Mouse (Mus musculus): ENCODE measurements around the gene Ano10. TPM values are rescaled to one million over a fixed set of nuclear protein-coding genes. Genes with fewer than 3 reads are reported as not detected.

Gene Ano10
- total and polyA plus RNA-seq, 2 experiments from 2014 or later = 29.9 to 33.0 TPM

GRCm38 (mm10) chr9:122309013-122309980 is 15.1 kb upstream of the Ano10 start:
- ATAC-seq (ENCODE audit: low FRiP score) (no peak), DNase-seq (ENCODE audit: low spot score) (no peak)
- Histone ChIP-seq H3K36me3 (ENCODE audit: insufficient read depth, low read length) (no peaks in the 10 kb centered on the region), H3K9me3 (ENCODE audit: low read length) (no peaks in the 10 kb centered on the region), H3K4me2 (ENCODE audit: low read depth, low read length, poor library complexity, severe bottlenecking) (no peak overlapping the region), H3K4me3 (ENCODE audit: low read depth, low read length) (no peak overlapping the region), H3K4me1 (ENCODE audit: insufficient read depth, low read length) (no peaks in the 10 kb centered on the region), H3K27ac (ENCODE audit: low read depth, low read length) (no peak overlapping the region), H3K9ac (replicated peaks; ENCODE audit: low read length, poor library complexity, severe bottlenecking) (no peak overlapping the region), H3K27me3 (ENCODE audit: insufficient read depth, low read length) (no peaks in the 10 kb centered on the region)
- TF ChIP-seq CTCF (IDR thresholded peaks at IDR 0.05) = no peak
- WGBS = 80% methylated on average over 14 of the region's 14 CpGs

GRCm38 (mm10) chr9:122305302-122305701 is 11.1 kb upstream of the Ano10 start:
- no peaks in the 10 kb centered on the region for H3K9me3 ChIP-seq (ENCODE audit: low read length)
- DNase-seq (ENCODE audit: low spot score) (no peak), ATAC-seq (ENCODE audit: low FRiP score) (no peak)
- no peak for TF ChIP-seq CTCF (IDR thresholded peaks at IDR 0.05)
- H3K27me3 ChIP-seq (ENCODE audit: insufficient read depth, low read length) = no peaks in the 10 kb centered on the region
- no peak overlapping the region for H3K4me3 ChIP-seq (ENCODE audit: low read depth, low read length)
- H3K36me3 ChIP-seq (ENCODE audit: insufficient read depth, low read length) = no peaks in the 10 kb centered on the region
- no peaks in the 10 kb centered on the region for H3K4me1 ChIP-seq (ENCODE audit: insufficient read depth, low read length)
- WGBS = 76% methylated on average over 3 of the region's 3 CpGs
- H3K4me2 ChIP-seq (ENCODE audit: low read depth, low read length, poor library complexity, severe bottlenecking) = no peak overlapping the region
- H3K9ac ChIP-seq (replicated peaks; ENCODE audit: low read length, poor library complexity, severe bottlenecking) = no peak overlapping the region
- H3K27ac ChIP-seq (ENCODE audit: low read depth, low read length) = no peak overlapping the region

- 96% methylated on average over 5 of the region's 5 CpGs for WGBS
- H3K9ac ChIP-seq (replicated peaks; ENCODE audit: low read length, poor library complexity, severe bottlenecking) = no peak overlapping the region
- no peaks in the 10 kb centered on the region for H3K4me1 ChIP-seq (ENCODE audit: insufficient read depth, low read length)
- H3K27ac ChIP-seq (ENCODE audit: low read depth, low read length) = no peak overlapping the region
- no peak overlapping the region for H3K4me2 ChIP-seq (ENCODE audit: low read depth, low read length, poor library complexity, severe bottlenecking)
- ATAC-seq (ENCODE audit: low FRiP score) (no peak), DNase-seq (ENCODE audit: low spot score) (no peak)
- H3K27me3 ChIP-seq (ENCODE audit: insufficient read depth, low read length) = no peaks in the 10 kb centered on the region
- no peaks in the 10 kb centered on the region for H3K36me3 ChIP-seq (ENCODE audit: insufficient read depth, low read length)
- no peak overlapping the region for H3K4me3 ChIP-seq (ENCODE audit: low read depth, low read length)
- TF ChIP-seq CTCF (IDR thresholded peaks at IDR 0.05) = no peak
- no peaks in the 10 kb centered on the region for H3K9me3 ChIP-seq (ENCODE audit: low read length)
Observed at GRCm38 (mm10) chr9:122296169-122296568, 1.9 kb upstream of the Ano10 start.

GRCm38 (mm10) chr9:122295396-122295795 is 1.2 kb upstream of the Ano10 start:
- no peak for ATAC-seq (ENCODE audit: low FRiP score)
- no peaks in the 10 kb centered on the region for H3K9me3 ChIP-seq (ENCODE audit: low read length)
- no peak for TF ChIP-seq CTCF (IDR thresholded peaks at IDR 0.05)

GRCm38 (mm10) chr9:122293865-122294241 is 370 bp downstream of the Ano10 start:
- peak overlapping the region; percentile 67 for H3K9ac ChIP-seq (replicated peaks; ENCODE audit: low read length, poor library complexity, severe bottlenecking)
- whole genome bisulfite sequencing = under 1% methylated on average over 23 of the region's 23 CpGs
- no peak overlapping the region; the same call in none of the 2 replicates for H3K27ac ChIP-seq (ENCODE audit: low read depth, low read length)
- no peak for DNase-seq (ENCODE audit: low spot score)
- H3K4me3 ChIP-seq (ENCODE audit: low read depth, low read length) = peak overlapping the region; percentile 67
- no peaks in the 10 kb centered on the region for H3K36me3 ChIP-seq (ENCODE audit: insufficient read depth, low read length)
- TF ChIP-seq CTCF (IDR thresholded peaks at IDR 0.05) = no peak
- H3K27me3 ChIP-seq (ENCODE audit: insufficient read depth, low read length) = no peaks in the 10 kb centered on the region
- no peak; the same call in 1 of the 2 replicates for ATAC-seq (ENCODE audit: low FRiP score)
- peak overlapping the region; percentile 66 for H3K4me2 ChIP-seq (ENCODE audit: low read depth, low read length, poor library complexity, severe bottlenecking)
- no peaks in the 10 kb centered on the region for H3K9me3 ChIP-seq (ENCODE audit: low read length)
- H3K4me1 ChIP-seq (ENCODE audit: insufficient read depth, low read length) = no peaks in the 10 kb centered on the region

More at GRCm38 (mm10) chr9:122295396-122295795, 1.2 kb upstream of the Ano10 start:
- Histone ChIP-seq H3K27me3 (ENCODE audit: insufficient read depth, low read length) (no peaks in the 10 kb centered on the region), H3K4me3 (ENCODE audit: low read depth, low read length) (no peak overlapping the region), H3K9ac (replicated peaks; ENCODE audit: low read length, poor library complexity, severe bottlenecking) (no peak overlapping the region), H3K27ac (ENCODE audit: low read depth, low read length) (no peak overlapping the region), H3K4me2 (ENCODE audit: low read depth, low read length, poor library complexity, severe bottlenecking) (no peak overlapping the region), H3K36me3 (ENCODE audit: insufficient read depth, low read length) (no peaks in the 10 kb centered on the region), H3K4me1 (ENCODE audit: insufficient read depth, low read length) (no peaks in the 10 kb centered on the region)
- DNase-seq (ENCODE audit: low spot score) = no peak

- H3K4me2 ChIP-seq (ENCODE audit: low read depth, low read length, poor library complexity, severe bottlenecking) = no peak overlapping the region
- ATAC-seq (ENCODE audit: low FRiP score) (no peak), DNase-seq (ENCODE audit: low spot score) (no peak)
- 0 out of 2 replicates have a peak, but pooled peaks cover 3% of the 10 kb centered on the region for H3K4me1 ChIP-seq (ENCODE audit: insufficient read depth, low read length)
- H3K9me3 ChIP-seq (ENCODE audit: low read length) = no peaks in the 10 kb centered on the region
- WGBS = 96% methylated on average over 2 of the region's 2 CpGs
- H3K36me3 ChIP-seq (ENCODE audit: insufficient read depth, low read length) = no peaks in the 10 kb centered on the region
- H3K9ac ChIP-seq (replicated peaks; ENCODE audit: low read length, poor library complexity, severe bottlenecking) = no peak overlapping the region
- no peak for TF ChIP-seq CTCF (IDR thresholded peaks at IDR 0.05)
- no peak overlapping the region for H3K4me3 ChIP-seq (ENCODE audit: low read depth, low read length)
- no peaks in the 10 kb centered on the region for H3K27me3 ChIP-seq (ENCODE audit: insufficient read depth, low read length)
- H3K27ac ChIP-seq (ENCODE audit: low read depth, low read length) = no peak overlapping the region
Observed at GRCm38 (mm10) chr9:122290192-122290591, 4.0 kb downstream of the Ano10 start.
